Mouse (Mus musculus) hindbrain, embryonic 10.5 days (tissue): ENCODE results near the gene Rflnb. TPM values are rescaled to one million over a fixed set of nuclear protein-coding genes. Genes with fewer than 3 reads are reported as not detected.
A peak's percentile ranks its signal among the peaks of the same experiment; 100 is the strongest.

ENCODE experiments used
- DNase-seq: peaks from one replicate; pipeline ENCODE4 v3.0.0-alpha.2; 2017; ENCODE audit warnings: low spot score
- H3K27ac ChIP-seq: fragments of 300-500 bp; sonication (generic); 2 replicates; pipeline ENCODE4 v1.5.1; 2016; ENCODE audit warnings: mild to moderate bottlenecking, moderate library complexity
- H3K27me3 ChIP-seq: fragments of 300-500 bp; sonication (generic); 2 replicates; pipeline ENCODE4 v1.6.1; 2016; ENCODE audit warnings: mild to moderate bottlenecking; ENCODE audit not compliant: poor library complexity, insufficient read depth, severe bottlenecking
- H3K36me3 ChIP-seq: fragments of 300-500 bp; sonication (generic); 2 replicates; pipeline ENCODE4 v1.6.1; 2016; ENCODE audit warnings: mild to moderate bottlenecking, moderate library complexity
- H3K4me1 ChIP-seq: fragments of 300-500 bp; sonication (generic); replicated peaks from 2 replicates; pipeline ENCODE4 v1.6.1; 2016; ENCODE audit warnings: mild to moderate bottlenecking
- H3K4me3 ChIP-seq: fragments of 300-500 bp; sonication (generic); 2 replicates; pipeline ENCODE4 v1.5.1; 2016; ENCODE audit warnings: mild to moderate bottlenecking, moderate library complexity
- H3K9me3 ChIP-seq: fragments of 300-500 bp; sonication (generic); 2 replicates; pipeline ENCODE4 v1.6.1; 2016; ENCODE audit warnings: mild to moderate bottlenecking, moderate library complexity
- WGBS: fragments of 180-500 bp; shearing (Covaris S2); methylation state at CpG from one replicate; pipeline ENCODE4 v1.1.7; 2016; 5-methylcytosine and 5-hydroxymethylcytosine counted together
- polyA plus RNA-seq: library from polyadenylated mRNA; unstranded; fragments of >200 nt; fragmentation: Nextera tagmentation; extraction: Ambion mirVana; gene quantifications from 2 replicates; pipeline ENCODE4 v1.2.1, GENCODE M21; 2016

The Rflnb gene
- 14.4 and 15.9 TPM in 2 replicates for polyA plus RNA-seq

- WGBS: under 1% methylated on average over 112 of the region's 112 CpGs
- DNase-seq: peak; percentile 88
- H3K27ac ChIP-seq: peak within 1 kb of the TSS; percentile 92
- peak within 1 kb of the TSS; percentile 76 for H3K4me3 ChIP-seq
- peaks cover 39% of the 10 kb centered on the region for H3K4me1 ChIP-seq
- peaks cover 8% of the 10 kb centered on the region; the same call in 1 of the 2 replicates for H3K36me3 ChIP-seq
- peaks cover 40% of the 10 kb centered on the region for H3K27me3 ChIP-seq
- no peaks in the 10 kb centered on the region for H3K9me3 ChIP-seq
Observed at GRCm38 (mm10) chr11:76027139-76028071, at the start of gene Rflnb. Gene Rflnb (minus strand): TSS chr11:76027782.

- no peak overlapping the region for H3K4me3 ChIP-seq
- peaks cover 60% of the 10 kb centered on the region for H3K36me3 ChIP-seq
- WGBS: 91% methylated on average over 6 of the region's 6 CpGs
- no peak for DNase-seq
- H3K9me3 ChIP-seq: no peaks in the 10 kb centered on the region
- H3K4me1 ChIP-seq: no peaks in the 10 kb centered on the region
- no peak overlapping the region for H3K27ac ChIP-seq
- H3K27me3 ChIP-seq: no peaks in the 10 kb centered on the region
Observed at GRCm38 (mm10) chr11:76077341-76077740, 49.8 kb upstream of the Rflnb start.

- Histone ChIP-seq H3K27me3 (no peaks in the 10 kb centered on the region), H3K9me3 (no peaks in the 10 kb centered on the region), H3K4me1 (no peaks in the 10 kb centered on the region), H3K36me3 (peaks cover 33% of the 10 kb centered on the region), H3K4me3 (no peak overlapping the region), H3K27ac (no peak overlapping the region)
- 70% methylated on average over 11 of the region's 11 CpGs for WGBS
- no peak for DNase-seq
Observed at GRCm38 (mm10) chr11:76074296-76075093, 46.9 kb upstream of the Rflnb start.

- Histone ChIP-seq H3K36me3 (peaks cover 10% of the 10 kb centered on the region; the same call in 1 of the 2 replicates), H3K9me3 (no peaks in the 10 kb centered on the region), H3K4me1 (no peaks in the 10 kb centered on the region), H3K27me3 (no peaks in the 10 kb centered on the region), H3K27ac (no peak overlapping the region), H3K4me3 (no peak overlapping the region)
- DNase-seq: no peak
- 90% methylated on average over 6 of the region's 6 CpGs for WGBS
Observed at GRCm38 (mm10) chr11:76069816-76070215, 42.2 kb upstream of the Rflnb start.

- no peak for DNase-seq
- 89% methylated on average over 15 of the region's 15 CpGs for WGBS
- Histone ChIP-seq H3K36me3 (peaks cover 18% of the 10 kb centered on the region), H3K4me3 (no peak overlapping the region), H3K4me1 (no peaks in the 10 kb centered on the region), H3K27me3 (no peaks in the 10 kb centered on the region), H3K9me3 (no peaks in the 10 kb centered on the region), H3K27ac (no peak overlapping the region)
Observed at GRCm38 (mm10) chr11:76066563-76067156, 39.1 kb upstream of the Rflnb start.

- no peaks in the 10 kb centered on the region for H3K4me1 ChIP-seq
- DNase-seq: no peak
- H3K9me3 ChIP-seq: no peaks in the 10 kb centered on the region
- no peak overlapping the region for H3K27ac ChIP-seq
- WGBS: 89% methylated on average over 9 of the region's 9 CpGs
- peaks cover 23% of the 10 kb centered on the region for H3K36me3 ChIP-seq
- H3K4me3 ChIP-seq: no peak overlapping the region
- no peaks in the 10 kb centered on the region for H3K27me3 ChIP-seq
Observed at GRCm38 (mm10) chr11:76065521-76066095, 38.0 kb upstream of the Rflnb start.

GRCm38 (mm10) chr11:76064411-76064810, 36.8 kb upstream of the Rflnb start:
- Histone ChIP-seq H3K27me3 (no peaks in the 10 kb centered on the region), H3K4me3 (no peak overlapping the region), H3K4me1 (no peaks in the 10 kb centered on the region), H3K9me3 (no peaks in the 10 kb centered on the region), H3K27ac (no peak overlapping the region), H3K36me3 (peaks cover 23% of the 10 kb centered on the region)
- WGBS: 96% methylated on average over 7 of the region's 7 CpGs
- no peak for DNase-seq

GRCm38 (mm10) chr11:76060906-76061305, 33.3 kb upstream of the Rflnb start:
- Histone ChIP-seq H3K9me3 (no peaks in the 10 kb centered on the region), H3K4me1 (no peaks in the 10 kb centered on the region), H3K36me3 (peaks cover 20% of the 10 kb centered on the region), H3K27me3 (no peaks in the 10 kb centered on the region), H3K4me3 (no peak overlapping the region), H3K27ac (no peak overlapping the region)
- no peak for DNase-seq
- WGBS: 97% methylated on average over 2 of the region's 2 CpGs

GRCm38 (mm10) chr11:76059971-76060370, 32.4 kb upstream of the Rflnb start:
- Histone ChIP-seq H3K27ac (no peak overlapping the region), H3K4me3 (no peak overlapping the region), H3K4me1 (no peaks in the 10 kb centered on the region), H3K9me3 (no peaks in the 10 kb centered on the region), H3K36me3 (peaks cover 23% of the 10 kb centered on the region), H3K27me3 (no peaks in the 10 kb centered on the region)
- DNase-seq: no peak
- WGBS: 75% methylated on average over 7 of the region's 7 CpGs

- no peaks in the 10 kb centered on the region for H3K27me3 ChIP-seq
- no peaks in the 10 kb centered on the region for H3K9me3 ChIP-seq
- H3K36me3 ChIP-seq: peaks cover 8% of the 10 kb centered on the region
- H3K4me3 ChIP-seq: no peak overlapping the region
- peaks cover 4% of the 10 kb centered on the region; the same call in 1 of the 2 replicates for H3K4me1 ChIP-seq
- no peak for DNase-seq
- no peak overlapping the region for H3K27ac ChIP-seq
- WGBS: 25% methylated on average over 3 of the region's 3 CpGs
Observed at GRCm38 (mm10) chr11:76056487-76056886, 28.9 kb upstream of the Rflnb start.

GRCm38 (mm10) chr11:76052496-76052895, 24.9 kb upstream of the Rflnb start:
- peaks cover 19% of the 10 kb centered on the region for H3K4me1 ChIP-seq
- H3K27ac ChIP-seq: no peak overlapping the region
- WGBS: 89% methylated on average over 5 of the region's 5 CpGs
- no peak for DNase-seq
- no peaks in the 10 kb centered on the region for H3K9me3 ChIP-seq
- H3K36me3 ChIP-seq: peaks cover 4% of the 10 kb centered on the region; the same call in 1 of the 2 replicates
- H3K27me3 ChIP-seq: no peaks in the 10 kb centered on the region
- H3K4me3 ChIP-seq: no peak overlapping the region

- Histone ChIP-seq H3K9me3 (no peaks in the 10 kb centered on the region), H3K27me3 (no peaks in the 10 kb centered on the region), H3K36me3 (peaks cover 12% of the 10 kb centered on the region; the same call in 1 of the 2 replicates), H3K4me1 (peaks cover 19% of the 10 kb centered on the region), H3K27ac (peak overlapping the region; percentile 56), H3K4me3 (no peak overlapping the region)
- WGBS: 46% methylated on average over 5 of the region's 5 CpGs
- no peak for DNase-seq
Observed at GRCm38 (mm10) chr11:76050967-76051512, 23.5 kb upstream of the Rflnb start.
